ENCODE assay signal across 8 mouse cellular contexts in the genomic region with DNA sequence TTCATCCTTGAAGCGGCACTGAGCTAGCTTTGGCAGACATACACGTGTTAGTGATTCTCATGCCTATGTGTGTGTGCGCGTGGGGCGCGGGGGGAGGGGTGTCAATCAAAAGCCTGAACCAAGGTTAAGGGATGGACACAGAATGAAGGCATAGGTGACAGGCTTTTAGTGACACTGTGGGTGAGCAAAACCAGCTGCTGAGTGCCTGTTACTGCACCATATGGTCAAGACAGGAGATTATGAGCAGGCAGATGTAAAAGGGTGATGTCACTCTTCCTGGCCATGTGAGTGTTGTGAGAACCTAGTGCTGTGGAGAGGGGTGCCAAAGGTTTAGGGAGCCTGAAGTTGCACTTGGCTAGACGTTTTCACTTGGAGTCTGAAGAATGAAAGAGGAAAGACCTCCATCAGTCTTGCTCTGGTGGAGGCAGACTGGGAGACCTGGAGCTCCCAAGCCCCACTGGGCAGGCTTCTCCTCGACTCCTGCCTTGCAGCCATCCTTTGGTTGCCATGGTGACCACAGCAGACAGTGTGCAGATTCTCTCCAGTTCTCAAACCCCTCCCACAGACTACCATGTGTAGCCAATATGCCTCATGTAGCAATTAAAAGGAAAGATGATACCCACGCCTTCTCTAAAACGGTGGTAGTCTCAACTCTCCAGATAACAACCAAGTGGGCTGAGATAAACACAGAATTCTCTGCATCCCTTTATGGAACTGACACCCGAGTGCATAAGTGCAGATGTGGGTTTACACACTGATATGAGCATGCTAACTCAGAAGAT. TPM values are rescaled to one million over a fixed set of nuclear protein-coding genes. Genes with fewer than 3 reads are reported as not detected.
DNase-seq lines count a peak whose midpoint lies in the region; ATAC-seq lines count a peak whose summit lies in the region.

No protein-coding gene starts in this region.

- H3K9me3 ChIP-seq in forebrain, embryonic 13.5 days (replicated peaks), result no peaks in the 10 kb centered on the region
- H3K9me3 ChIP-seq in intestine, embryonic 15.5 days, result no peaks in the 10 kb centered on the region
- no peaks in the 10 kb centered on the region for H3K9me3 ChIP-seq in liver, embryonic 11.5 days (ENCODE audit: control insufficient read depth, low read length)

- H3K36me3 ChIP-seq in forebrain, embryonic 13.5 days (ENCODE audit: poor library complexity, severe bottlenecking), result no peaks in the 10 kb centered on the region
- H3K36me3 ChIP-seq in intestine, embryonic 15.5 days, result no peaks in the 10 kb centered on the region
- H3K36me3 ChIP-seq in liver, embryonic 11.5 days (ENCODE audit: control insufficient read depth, insufficient read depth, low read length), result no peaks in the 10 kb centered on the region

- peak; percentile 94 for ATAC-seq in forebrain, embryonic 13.5 days
- ATAC-seq in intestine, embryonic 15.5 days, result peak; percentile 83
- peak; percentile 85 for ATAC-seq in liver, embryonic 11.5 days (replicated peaks; ENCODE audit: low FRiP score)

- 50% methylated on average over 11 of the region's 11 CpGs for WGBS in forebrain, embryonic 13.5 days
- 44% methylated on average over 11 of the region's 11 CpGs for WGBS in intestine, embryonic 15.5 days
- WGBS in liver, embryonic 11.5 days, result 51% methylated on average over 11 of the region's 11 CpGs

- H3K4me1 ChIP-seq in forebrain, embryonic 13.5 days, result peaks cover 21% of the 10 kb centered on the region
- H3K4me1 ChIP-seq in intestine, embryonic 15.5 days (replicated peaks), result peaks cover 7% of the 10 kb centered on the region; the same call in 1 of the 2 replicates
- H3K4me1 ChIP-seq in liver, embryonic 11.5 days (replicated peaks; ENCODE audit: control insufficient read depth, insufficient read depth, low read length), result peaks cover 37% of the 10 kb centered on the region

- H3K4me3 ChIP-seq in forebrain, embryonic 13.5 days, result no peak overlapping the region
- H3K4me3 ChIP-seq in intestine, embryonic 15.5 days (replicated peaks), result no peak overlapping the region
- no peak overlapping the region for H3K4me3 ChIP-seq in liver, embryonic 11.5 days (ENCODE audit: low read depth, low read length)

- H3K9ac ChIP-seq in forebrain, embryonic 13.5 days, result no peak overlapping the region
- H3K9ac ChIP-seq in intestine, embryonic 15.5 days, result no peak overlapping the region
- peak overlapping the region; percentile 22; the same call in 1 of the 2 replicates for H3K9ac ChIP-seq in liver, embryonic 11.5 days (ENCODE audit: low read depth, low read length)

- peak overlapping the region; percentile 44 for H3K27ac ChIP-seq in forebrain, embryonic 13.5 days
- no peak overlapping the region for H3K27ac ChIP-seq in intestine, embryonic 15.5 days
- peak overlapping the region; percentile 75 for H3K27ac ChIP-seq in liver, embryonic 11.5 days (ENCODE audit: low read depth, low read length)

- H3K27me3 ChIP-seq in forebrain, embryonic 13.5 days, result no peaks in the 10 kb centered on the region
- H3K27me3 ChIP-seq in intestine, embryonic 15.5 days (replicated peaks), result no peaks in the 10 kb centered on the region
- no peaks in the 10 kb centered on the region for H3K27me3 ChIP-seq in liver, embryonic 11.5 days (replicated peaks; ENCODE audit: control insufficient read depth, insufficient read depth, low read length)

- no peak overlapping the region for H3K4me2 ChIP-seq in forebrain, embryonic 13.5 days
- no peak overlapping the region for H3K4me2 ChIP-seq in intestine, embryonic 15.5 days (replicated peaks)
- peak overlapping the region; percentile 20 for H3K4me2 ChIP-seq in liver, embryonic 11.5 days

- DNase-seq in ovary, adult 18-20 months (ENCODE audit: low spot score), result peak; percentile 40
- no peak for DNase-seq in ovary, postnatal 14 days (ENCODE audit: low spot score)
- DNase-seq in liver, embryonic 11.5 days (ENCODE audit: low spot score), result peak; percentile 55
- DNase-seq in right cerebral cortex, adult 2 months (ENCODE audit: low spot score in 2 of 2), result peak; percentile 79 to 84
- no peak for DNase-seq in thymus, postnatal 14 days
- DNase-seq in thymus, postnatal 36 days, result no peak

RNA-seq across cellular contexts. Expression of gene Ripor2, which starts 5.5 kb away (rescaled TPM):
- 15.8 and 20.0 TPM in 2 replicates for polyA plus RNA-seq in forebrain, embryonic 13.5 days (2015; fragmentation: Nextera tagmentation; extraction: Ambion mirVana)
- polyA plus RNA-seq in intestine, embryonic 15.5 days (2015; fragmentation: Nextera tagmentation; extraction: Ambion mirVana), result 1.7 and 1.9 TPM in 2 replicates
- polyA plus RNA-seq in liver, embryonic 11.5 days (2014; fragmentation: Nextera tagmentation; extraction: Ambion mirVana), result 9.4 and 11.4 TPM in 2 replicates

Comparison
In these comparisons a context has a peak if more than half of its experiments do, and no peak if none do; other contexts are left out.
1. DNase-seq: peak in ovary, adult 18-20 months (single experiment), liver, embryonic 11.5 days (single experiment) and right cerebral cortex, adult 2 months (2 of 2); none in ovary, postnatal 14 days (single experiment), thymus, postnatal 14 days (single experiment) and thymus, postnatal 36 days (0 of 2).
2. Peak in every context shown above with its lines, with median percentiles within 50 percentile points of each other: ATAC-seq.